26 mouse cellular contexts compared by ENCODE assay signal in genomic region chr9:119060701-119061100, GRCm38 (mm10). TPM values are rescaled to one million over a fixed set of nuclear protein-coding genes. Genes with fewer than 3 reads are reported as not detected.
DNase-seq lines count a peak whose midpoint lies in the region; ATAC-seq lines count a peak whose summit lies in the region.
"Had no signal": no experiment of that assay in that cellular context is flagged by ENCODE, and none has a peak within 500 bp of the region (broad histone marks: within the 10 kb centered on the region; RNA-seq: fewer than 3 reads in every experiment).

No protein-coding gene starts in this region.

- no peaks in the 10 kb centered on the region for H3K9me3 ChIP-seq in kidney, embryonic 15.5 days (replicated peaks)
- H3K9me3 ChIP-seq: embryonic facial prominence, embryonic 13.5 days; forebrain, embryonic 12.5 days; forebrain, embryonic 15.5 days; heart, embryonic 12.5 days; heart, embryonic 15.5 days; hindbrain, embryonic 10.5 days; hindbrain, embryonic 13.5 days had no signal

- H3K27ac ChIP-seq in kidney, embryonic 15.5 days = no peak overlapping the region
- H3K27ac ChIP-seq: embryonic facial prominence, embryonic 13.5 days; forebrain, embryonic 12.5 days; forebrain, embryonic 15.5 days; heart, embryonic 15.5 days; hindbrain, embryonic 10.5 days; hindbrain, embryonic 13.5 days had no signal

- no peaks in the 10 kb centered on the region for H3K36me3 ChIP-seq in kidney, embryonic 15.5 days
- H3K36me3 ChIP-seq: embryonic facial prominence, embryonic 13.5 days; forebrain, embryonic 12.5 days; forebrain, embryonic 15.5 days; heart, embryonic 12.5 days; heart, embryonic 15.5 days; hindbrain, embryonic 10.5 days; hindbrain, embryonic 13.5 days had no signal

- ATAC-seq in kidney, embryonic 15.5 days (replicated peaks; ENCODE audit: low FRiP score) = no peak
- ATAC-seq: forebrain, embryonic 15.5 days; hindbrain, embryonic 16.5 days had no signal

- 91% methylated on average over 10 of the region's 10 CpGs for WGBS in kidney, embryonic 15.5 days

- H3K27me3 ChIP-seq in kidney, embryonic 15.5 days = no peaks in the 10 kb centered on the region
- H3K27me3 ChIP-seq: embryonic facial prominence, embryonic 13.5 days; forebrain, embryonic 15.5 days; heart, embryonic 15.5 days had no signal

- DNase-seq in kidney, adult 11 months = peak; percentile 45
- no peak for DNase-seq in kidney, postnatal 4 days
- DNase-seq in kidney, adult 9 months = peak; percentile 64
- DNase-seq in kidney, postnatal 14 days = peak; percentile 39
- no peak for DNase-seq in retina, postnatal 1 day
- DNase-seq in thymus, postnatal 10 days (ENCODE audit: low spot score in 2 of 2) = no peak
- no peak for DNase-seq in MN1 (ENCODE audit: low spot score)
- DNase-seq: adrenal gland, adult 2 months; adrenal gland, postnatal 25 days; cerebellum, adult 11-12 months; cerebellum, adult 9-10 months; cerebellum, postnatal 14 days; gastrocnemius, postnatal 25 days; heart, adult 18-20 months; heart, postnatal 10 days; heart, postnatal 36 days had no signal

- H3K4me2 ChIP-seq in kidney, embryonic 15.5 days = no peak overlapping the region
- H3K4me2 ChIP-seq: embryonic facial prominence, embryonic 13.5 days; forebrain, embryonic 12.5 days; forebrain, embryonic 15.5 days; heart, embryonic 12.5 days; heart, embryonic 15.5 days; hindbrain, embryonic 13.5 days had no signal

- peaks cover 27% of the 10 kb centered on the region for H3K4me1 ChIP-seq in kidney, embryonic 15.5 days
- H3K4me1 ChIP-seq: forebrain, embryonic 12.5 days; hindbrain, embryonic 13.5 days had no signal

- no peak overlapping the region for H3K9ac ChIP-seq in kidney, embryonic 15.5 days
- H3K9ac ChIP-seq: embryonic facial prominence, embryonic 13.5 days; forebrain, embryonic 12.5 days; forebrain, embryonic 15.5 days; heart, embryonic 15.5 days; hindbrain, embryonic 13.5 days had no signal

- no peak overlapping the region for H3K4me3 ChIP-seq in kidney, embryonic 15.5 days (replicated peaks)
- H3K4me3 ChIP-seq: embryonic facial prominence, embryonic 13.5 days; erythroblast, embryonic 14.5 days; forebrain, embryonic 12.5 days; forebrain, embryonic 15.5 days; heart, embryonic 12.5 days; heart, embryonic 15.5 days; hindbrain, embryonic 10.5 days; hindbrain, embryonic 13.5 days had no signal

RNA-seq across cellular contexts. Expression of gene Vill, which starts 8.1 kb away (rescaled TPM):
- polyA plus RNA-seq in kidney, embryonic 15.5 days (2015; fragmentation: Nextera tagmentation; extraction: Ambion mirVana) = 36.4 and 46.2 TPM in 2 replicates
- polyA plus RNA-seq: erythroblast, embryonic 14.5 days had no signal

RNA-seq across cellular contexts. Expression of gene Plcd1, which starts 32.6 kb away (rescaled TPM):
- polyA plus RNA-seq in kidney, embryonic 15.5 days (2015; fragmentation: Nextera tagmentation; extraction: Ambion mirVana) = 20.0 and 20.1 TPM in 2 replicates

RNA-seq across cellular contexts. Expression of gene Dlec1, which starts 41.6 kb away (rescaled TPM):
- polyA plus RNA-seq in kidney, embryonic 15.5 days (2015; fragmentation: Nextera tagmentation; extraction: Ambion mirVana) = 2.6 and 6.2 TPM in 2 replicates
- polyA plus RNA-seq: erythroblast, embryonic 14.5 days had no signal

Comparison
In these comparisons a context has a peak if more than half of its experiments do, and no peak if none do; other contexts are left out.
1. DNase-seq: peak in kidney, adult 11 months (single experiment), kidney, adult 9 months (single experiment) and kidney, postnatal 14 days (single experiment); none in kidney, postnatal 4 days (0 of 2), retina, postnatal 1 day (single experiment), thymus, postnatal 10 days (0 of 2) and MN1 (single experiment).